Mouse (Mus musculus): Measurements from ENCODE around the gene Uggt2.

GRCm38 (mm10) chr14:119043765-119044164, 55.5 kb downstream of the Uggt2 start:
- TF ChIP-seq POLR2A (IDR thresholded peaks at IDR 0.05; ENCODE audit: insufficient read length, low read depth) = no peak
- TF ChIP-seq MAX (IDR thresholded peaks at IDR 0.05; ENCODE audit: low read depth) = no peak
